Mouse (Mus musculus) G1E (cell line): ENCODE data around the gene Actr2.

Experiments
- CTCF ChIP-seq: IDR thresholded peaks from 2 replicates; pipeline ENCODE4 v1.5.1; 2012; ENCODE audit warnings: low read depth, low read length, inconsistent platforms, mixed read lengths
- POLR2AphosphoS5 ChIP-seq: IDR thresholded peaks from 2 replicates; pipeline ENCODE4 v1.6.1; 2012; ENCODE audit warnings: low read depth, low read length, inconsistent platforms; ENCODE audit not compliant: insufficient replicate concordance

GRCm38 (mm10) chr11:20053951-20054350, 58.8 kb downstream of the Actr2 start:
- TF ChIP-seq CTCF (no peak), POLR2AphosphoS5 (no peak)
